Mouse (Mus musculus): ENCODE data around the gene Gm42906. TPM values are rescaled to one million over a fixed set of nuclear protein-coding genes. Genes with fewer than 3 reads are reported as not detected.

Gene Gm42906
- total and polyA plus RNA-seq, 3 experiments: not detected

- no peaks in the 10 kb centered on the region for H3K79me2 ChIP-seq (replicated peaks; ENCODE audit: control insufficient read depth, extremely low read depth, insufficient read depth, poor library complexity, severe bottlenecking)
- no peaks in the 10 kb centered on the region for H3K36me3 ChIP-seq (replicated peaks in 1 of 2; ENCODE audit: control insufficient read depth in 1 of 2, insufficient read depth in 1 of 2, low read length in 1 of 2)
- 0 out of 4 replicates have a peak, but pooled peaks cover 0 to 3% of the 10 kb centered on the region in 2 experiments for H3K4me1 ChIP-seq (ENCODE audit: control insufficient read depth in 1 of 2, insufficient read depth in 2 of 2)
- no peak overlapping the region for H3K27ac ChIP-seq (ENCODE audit: insufficient read depth, low read depth)
- no peak overlapping the region for H3K4me3 ChIP-seq (replicated peaks in 1 of 3; ENCODE audit: low read depth in 2 of 3, low read length in 2 of 3, poor library complexity in 1 of 3)
- dilution Hi-C loops (cut with MboI; ENCODE audit: extremely low pct_ligation_motif_present, extremely low pct_unique_long_range_greater_than_20kb, low sequenced_read_pairs) (no loop called here), in situ Hi-C loops (cut with MboI; ENCODE audit: low pct_ligation_motif_present, low pct_unique_long_range_greater_than_20kb, low sequenced_read_pairs) (no loop called here)
- H3K4me2 ChIP-seq (ENCODE audit: insufficient read depth, low read depth, poor library complexity, severe bottlenecking): no peak overlapping the region
- TF ChIP-seq ZMIZ1 (IDR thresholded peaks at IDR 0.05; ENCODE audit: low read depth, low read length) (no peak), ELF1 (IDR thresholded peaks at IDR 0.05; ENCODE audit: low read depth, low read length) (no peak), NELFE (IDR thresholded peaks at IDR 0.05; ENCODE audit: low read depth, low read length) (no peak), SIN3A (IDR thresholded peaks at IDR 0.05; ENCODE audit: low read length) (no peak), CHD1 (IDR thresholded peaks at IDR 0.05; ENCODE audit: low read depth, low read length) (no peak), USF1 (IDR thresholded peaks at IDR 0.05; ENCODE audit: low read depth, low read length) (no peak), MAZ (IDR thresholded peaks at IDR 0.05; ENCODE audit: low read depth, low read length) (no peak), RAD21 (IDR thresholded peaks at IDR 0.05; ENCODE audit: low read depth, low read length) (no peak), RCOR1 (conservative IDR thresholded peaks at IDR 0.05; ENCODE audit: low read depth, low read length) (no peak), MYC (IDR thresholded peaks at IDR 0.05; ENCODE audit: low read depth, low read length) (no peak), MXI1 (IDR thresholded peaks at IDR 0.05; ENCODE audit: low read depth, low read length) (no peak)
- H3K27me3 ChIP-seq (replicated peaks): no peaks in the 10 kb centered on the region
- H3K9me3 ChIP-seq (replicated peaks; ENCODE audit: low read length): no peaks in the 10 kb centered on the region
- no peak overlapping the region for H3K9ac ChIP-seq (ENCODE audit: insufficient read depth, low read depth)
- no peak for DNase-seq (ENCODE audit: extremely low read depth)
These were observed 260.3 kb downstream of the Gm42906 start for GRCm38 (mm10) chr5:151167641-151168040.

GRCm38 (mm10) chr5:151166266-151166665, 261.7 kb downstream of the Gm42906 start:
- H3K27ac ChIP-seq (ENCODE audit: insufficient read depth, low read depth): no peak overlapping the region
- no peak overlapping the region for H3K9ac ChIP-seq (ENCODE audit: insufficient read depth, low read depth)
- in situ Hi-C loops (cut with MboI; ENCODE audit: low pct_ligation_motif_present, low pct_unique_long_range_greater_than_20kb, low sequenced_read_pairs) (no loop called here), dilution Hi-C loops (cut with MboI; ENCODE audit: extremely low pct_ligation_motif_present, extremely low pct_unique_long_range_greater_than_20kb, low sequenced_read_pairs) (no loop called here)
- H3K9me3 ChIP-seq (replicated peaks; ENCODE audit: low read length): no peaks in the 10 kb centered on the region
- H3K27me3 ChIP-seq (replicated peaks): no peaks in the 10 kb centered on the region
- no peak overlapping the region for H3K4me2 ChIP-seq (ENCODE audit: insufficient read depth, low read depth, poor library complexity, severe bottlenecking)
- H3K4me3 ChIP-seq (replicated peaks in 1 of 3; ENCODE audit: low read depth in 2 of 3, low read length in 2 of 3, poor library complexity in 1 of 3): no peak overlapping the region
- H3K36me3 ChIP-seq (replicated peaks in 1 of 2; ENCODE audit: control insufficient read depth in 1 of 2, insufficient read depth in 1 of 2, low read length in 1 of 2): no peaks in the 10 kb centered on the region
- DNase-seq (ENCODE audit: extremely low read depth): no peak
- TF ChIP-seq MEF2A (IDR thresholded peaks at IDR 0.05; ENCODE audit: borderline replicate concordance, low read depth, low read length): no peak
- TF ChIP-seq POLR2A (IDR thresholded peaks at IDR 0.05; ENCODE audit: low read depth, low read length): no peak
- no peak for TF ChIP-seq KAT2A (IDR thresholded peaks at IDR 0.05; ENCODE audit: insufficient replicate concordance, low read length)
- TF ChIP-seq ETS1 (conservative IDR thresholded peaks at IDR 0.05; ENCODE audit: low read depth, low read length): no peak
- TF ChIP-seq EP300 (IDR thresholded peaks at IDR 0.05; ENCODE audit: low read length): no peak
- no peak for TF ChIP-seq E2F4 (IDR thresholded peaks at IDR 0.05; ENCODE audit: insufficient replicate concordance, low read depth, low read length)
- TF ChIP-seq RAD21 (IDR thresholded peaks at IDR 0.05; ENCODE audit: low read depth, low read length): no peak
- H3K4me1 ChIP-seq (ENCODE audit: control insufficient read depth in 1 of 2, insufficient read depth in 2 of 2): 0 out of 4 replicates have a peak, but pooled peaks cover 0 to 3% of the 10 kb centered on the region in 2 experiments
- H3K79me2 ChIP-seq (replicated peaks; ENCODE audit: control insufficient read depth, extremely low read depth, insufficient read depth, poor library complexity, severe bottlenecking): no peaks in the 10 kb centered on the region
